ENCODE assay signal across 25 mouse cellular contexts in genomic region chr1:151991505-151991904, GRCm38 (mm10).
A peak's percentile ranks its signal among the peaks of the same experiment; 100 is the strongest.
DNase-seq lines count a peak whose midpoint lies in the region; ATAC-seq and TF ChIP-seq lines count a peak whose summit lies in the region.
"Had no signal": no experiment of that assay in that cellular context is flagged by ENCODE, and none has a peak within 500 bp of the region (broad histone marks: within the 10 kb centered on the region; RNA-seq: fewer than 3 reads in every experiment).

No protein-coding gene starts in this region.

- no peak overlapping the region for H3K4me2 ChIP-seq in hindbrain, postnatal 0 days (ENCODE audit: low read depth, low read length)
- no peak overlapping the region for H3K4me2 ChIP-seq in hindbrain, embryonic 14.5 days (replicated peaks)
- no peak overlapping the region for H3K4me2 ChIP-seq in lung, postnatal 0 days (replicated peaks; ENCODE audit: low read depth, low read length)
- no peak overlapping the region for H3K4me2 ChIP-seq in stomach, postnatal 0 days (replicated peaks; ENCODE audit: low read depth)
- H3K4me2 ChIP-seq: embryonic facial prominence, embryonic 12.5 days; forebrain, embryonic 12.5 days; heart, embryonic 15.5 days; hindbrain, embryonic 15.5 days; kidney, embryonic 15.5 days; limb, embryonic 15.5 days; midbrain, embryonic 15.5 days; stomach, embryonic 15.5 days had no signal

- TF ChIP-seq EP300 in lung, postnatal 0 days (IDR thresholded peaks at IDR 0.05) = no peak
- no peak for TF ChIP-seq EP300 in stomach, postnatal 0 days (optimal IDR thresholded peaks at IDR 0.05)

- peaks cover 6% of the 10 kb centered on the region; the same call in 1 of the 2 replicates for H3K4me1 ChIP-seq in hindbrain, postnatal 0 days (ENCODE audit: insufficient read depth, low read length)
- H3K4me1 ChIP-seq in hindbrain, embryonic 14.5 days (replicated peaks; ENCODE audit: control insufficient read depth, insufficient read depth, low read length) = peaks cover 29% of the 10 kb centered on the region
- peaks cover 3% of the 10 kb centered on the region; the same call in 1 of the 2 replicates for H3K4me1 ChIP-seq in lung, postnatal 0 days (ENCODE audit: insufficient read depth, low read depth, low read length)
- no peaks in the 10 kb centered on the region for H3K4me1 ChIP-seq in stomach, postnatal 0 days (replicated peaks; ENCODE audit: control insufficient read depth, insufficient read depth)

- ATAC-seq in hindbrain, postnatal 0 days = no peak
- ATAC-seq in hindbrain, embryonic 14.5 days (ENCODE audit: low FRiP score) = no peak
- ATAC-seq in lung, postnatal 0 days = no peak
- no peak for ATAC-seq in stomach, postnatal 0 days (ENCODE audit: low FRiP score, low TSS enrichment)
- ATAC-seq: midbrain, embryonic 15.5 days had no signal

- no peak overlapping the region for H3K27ac ChIP-seq in hindbrain, postnatal 0 days
- no peak overlapping the region for H3K27ac ChIP-seq in hindbrain, embryonic 14.5 days
- H3K27ac ChIP-seq in lung, postnatal 0 days (ENCODE audit: low read length) = no peak overlapping the region
- H3K27ac ChIP-seq in stomach, postnatal 0 days (replicated peaks) = no peak overlapping the region
- H3K27ac ChIP-seq: embryonic facial prominence, embryonic 12.5 days; forebrain, embryonic 12.5 days; heart, embryonic 15.5 days; hindbrain, embryonic 15.5 days; kidney, embryonic 15.5 days; limb, embryonic 15.5 days; midbrain, embryonic 15.5 days; stomach, embryonic 15.5 days had no signal

- no peak for DNase-seq in hindbrain, postnatal 0 days (ENCODE audit: low spot score)
- DNase-seq in hindbrain, embryonic 14.5 days (ENCODE audit: low spot score) = no peak
- DNase-seq in lung, postnatal 0 days (ENCODE audit: low spot score) = no peak
- DNase-seq in lung, postnatal 36 days = no peak
- peak; percentile 40 for DNase-seq in R1 (ENCODE audit: low read depth, low spot score)
- no peak for DNase-seq in stomach, postnatal 0 days (ENCODE audit: low spot score)
- no peak for DNase-seq in layer of hippocampus, postnatal 36 days
- DNase-seq: adrenal gland, postnatal 14 days; cerebellum, adult 11 months; cerebellum, postnatal 14 days; gastrocnemius, postnatal 25 days; heart, postnatal 4 days; kidney, postnatal 4 days; left cerebral cortex, postnatal 4 days; lung, postnatal 4 days; right cerebral cortex, postnatal 4 days had no signal

- 99% methylated on average over 4 of the region's 4 CpGs for WGBS in hindbrain, postnatal 0 days
- 93% methylated on average over 4 of the region's 4 CpGs for WGBS in hindbrain, embryonic 14.5 days
- 92% methylated on average over 4 of the region's 4 CpGs for WGBS in lung, postnatal 0 days
- WGBS in stomach, postnatal 0 days = 96% methylated on average over 4 of the region's 4 CpGs

- peak; percentile 40 for TF ChIP-seq CTCF in hindbrain, postnatal 0 days (IDR thresholded peaks at IDR 0.05; ENCODE audit: low read depth)
- peak; percentile 14; the same call in 1 of the 2 replicates for TF ChIP-seq CTCF in lung, postnatal 0 days (IDR thresholded peaks at IDR 0.05)
- peak; percentile 31; the same call in 1 of the 2 replicates for TF ChIP-seq CTCF in stomach, postnatal 0 days (IDR thresholded peaks at IDR 0.05; ENCODE audit: low read depth)

- H3K27me3 ChIP-seq in hindbrain, postnatal 0 days (ENCODE audit: insufficient read depth, low read length) = no peaks in the 10 kb centered on the region
- no peaks in the 10 kb centered on the region for H3K27me3 ChIP-seq in hindbrain, embryonic 14.5 days (ENCODE audit: control insufficient read depth, insufficient read depth, low read length)
- H3K27me3 ChIP-seq in lung, postnatal 0 days (replicated peaks; ENCODE audit: insufficient read depth, low read length) = no peaks in the 10 kb centered on the region
- no peaks in the 10 kb centered on the region for H3K27me3 ChIP-seq in stomach, postnatal 0 days (ENCODE audit: control insufficient read depth, insufficient read depth, low read length)
- H3K27me3 ChIP-seq: embryonic facial prominence, embryonic 12.5 days; forebrain, embryonic 12.5 days; heart, embryonic 15.5 days; hindbrain, embryonic 15.5 days; kidney, embryonic 15.5 days; limb, embryonic 15.5 days; midbrain, embryonic 15.5 days; stomach, embryonic 15.5 days had no signal

- no peak overlapping the region for H3K4me3 ChIP-seq in hindbrain, postnatal 0 days (ENCODE audit: low read length)
- H3K4me3 ChIP-seq in hindbrain, embryonic 14.5 days (replicated peaks; ENCODE audit: low read length) = no peak overlapping the region
- no peak overlapping the region for H3K4me3 ChIP-seq in lung, postnatal 0 days (ENCODE audit: low read depth, low read length)
- H3K4me3 ChIP-seq in stomach, postnatal 0 days (ENCODE audit: low read depth, low read length) = no peak overlapping the region
- H3K4me3 ChIP-seq: embryonic facial prominence, embryonic 12.5 days; forebrain, embryonic 12.5 days; heart, embryonic 15.5 days; hindbrain, embryonic 15.5 days; kidney, embryonic 15.5 days; limb, embryonic 15.5 days; midbrain, embryonic 15.5 days; myocyte; stomach, embryonic 15.5 days had no signal

- no peak overlapping the region for H3K9ac ChIP-seq in hindbrain, postnatal 0 days (replicated peaks; ENCODE audit: low read length)
- H3K9ac ChIP-seq in hindbrain, embryonic 14.5 days = no peak overlapping the region
- no peak overlapping the region for H3K9ac ChIP-seq in lung, postnatal 0 days (replicated peaks; ENCODE audit: low read depth)
- H3K9ac ChIP-seq in stomach, postnatal 0 days (ENCODE audit: low read length) = no peak overlapping the region
- H3K9ac ChIP-seq: embryonic facial prominence, embryonic 12.5 days; forebrain, embryonic 12.5 days; heart, embryonic 15.5 days; hindbrain, embryonic 15.5 days; kidney, embryonic 15.5 days; limb, embryonic 15.5 days; midbrain, embryonic 15.5 days; stomach, embryonic 15.5 days had no signal

- no peaks in the 10 kb centered on the region for H3K36me3 ChIP-seq in hindbrain, postnatal 0 days (ENCODE audit: insufficient read depth, low read length)
- H3K36me3 ChIP-seq in hindbrain, embryonic 14.5 days (replicated peaks; ENCODE audit: control insufficient read depth, insufficient read depth) = no peaks in the 10 kb centered on the region
- no peaks in the 10 kb centered on the region for H3K36me3 ChIP-seq in lung, postnatal 0 days (ENCODE audit: insufficient read depth, low read length)
- H3K36me3 ChIP-seq in stomach, postnatal 0 days (ENCODE audit: control insufficient read depth, insufficient read depth, low read length) = no peaks in the 10 kb centered on the region
- H3K36me3 ChIP-seq: embryonic facial prominence, embryonic 12.5 days; forebrain, embryonic 12.5 days; heart, embryonic 15.5 days; hindbrain, embryonic 15.5 days; kidney, embryonic 15.5 days; limb, embryonic 15.5 days; midbrain, embryonic 15.5 days; stomach, embryonic 15.5 days had no signal

- no peaks in the 10 kb centered on the region for H3K9me3 ChIP-seq in hindbrain, postnatal 0 days (ENCODE audit: low read length)
- H3K9me3 ChIP-seq in hindbrain, embryonic 14.5 days (ENCODE audit: control insufficient read depth, low read length) = no peaks in the 10 kb centered on the region
- no peaks in the 10 kb centered on the region for H3K9me3 ChIP-seq in lung, postnatal 0 days (ENCODE audit: low read length)
- no peaks in the 10 kb centered on the region for H3K9me3 ChIP-seq in stomach, postnatal 0 days (ENCODE audit: control insufficient read depth, low read length)
- H3K9me3 ChIP-seq: embryonic facial prominence, embryonic 12.5 days; forebrain, embryonic 12.5 days; heart, embryonic 15.5 days; hindbrain, embryonic 15.5 days; kidney, embryonic 15.5 days; limb, embryonic 15.5 days; midbrain, embryonic 15.5 days; stomach, embryonic 15.5 days had no signal
